ENCODE assay signal across 31 mouse cellular contexts in genomic region chr13:23439901-23440300, GRCm38 (mm10). TPM values are rescaled to one million over a fixed set of nuclear protein-coding genes. Genes with fewer than 3 reads are reported as not detected.
DNase-seq lines count a peak whose midpoint lies in the region; ATAC-seq lines count a peak whose summit lies in the region.
"Had no signal": no experiment of that assay in that cellular context is flagged by ENCODE, and none has a peak within 500 bp of the region (broad histone marks: within the 10 kb centered on the region; RNA-seq: fewer than 3 reads in every experiment).

No protein-coding gene starts in this region.

- H3K4me2 ChIP-seq in heart, embryonic 11.5 days, result no peak overlapping the region
- no peak overlapping the region for H3K4me2 ChIP-seq in neural tube, embryonic 15.5 days
- H3K4me2 ChIP-seq in embryonic facial prominence, embryonic 13.5 days, result no peak overlapping the region
- H3K4me2 ChIP-seq: forebrain, embryonic 12.5 days; forebrain, embryonic 15.5 days; heart, embryonic 13.5 days had no signal

- H3K36me3 ChIP-seq in heart, embryonic 11.5 days (ENCODE audit: control insufficient read depth, insufficient read depth, low read length), result no peaks in the 10 kb centered on the region
- H3K36me3 ChIP-seq in neural tube, embryonic 15.5 days, result no peaks in the 10 kb centered on the region
- H3K36me3 ChIP-seq in embryonic facial prominence, embryonic 13.5 days, result no peaks in the 10 kb centered on the region
- H3K36me3 ChIP-seq: embryonic facial prominence, embryonic 12.5 days; forebrain, embryonic 12.5 days; forebrain, embryonic 15.5 days; G1E; heart, embryonic 13.5 days had no signal

- no peak overlapping the region for H3K9ac ChIP-seq in heart, embryonic 11.5 days (ENCODE audit: low read depth, low read length)
- H3K9ac ChIP-seq in neural tube, embryonic 15.5 days (replicated peaks), result no peak overlapping the region
- H3K9ac ChIP-seq in embryonic facial prominence, embryonic 13.5 days, result no peak overlapping the region
- H3K9ac ChIP-seq: embryonic facial prominence, embryonic 12.5 days; forebrain, embryonic 12.5 days; forebrain, embryonic 15.5 days; heart, embryonic 13.5 days; hindbrain, embryonic 14.5 days had no signal

- H3K4me1 ChIP-seq in heart, embryonic 11.5 days (ENCODE audit: control insufficient read depth, insufficient read depth, low read length), result peaks cover 6% of the 10 kb centered on the region; the same call in 1 of the 2 replicates
- peaks cover 19% of the 10 kb centered on the region for H3K4me1 ChIP-seq in neural tube, embryonic 15.5 days
- peaks cover 13% of the 10 kb centered on the region for H3K4me1 ChIP-seq in embryonic facial prominence, embryonic 13.5 days

- no peak overlapping the region for H3K4me3 ChIP-seq in heart, embryonic 11.5 days (ENCODE audit: low read depth, low read length)
- H3K4me3 ChIP-seq in neural tube, embryonic 15.5 days (replicated peaks), result 0 out of 2 replicates have a peak overlapping the region, but pooled peaks have one; percentile 4
- no peak overlapping the region for H3K4me3 ChIP-seq in embryonic facial prominence, embryonic 13.5 days
- H3K4me3 ChIP-seq: embryonic facial prominence, embryonic 12.5 days; erythroblast, embryonic 14.5 days; forebrain, embryonic 12.5 days; forebrain, embryonic 15.5 days; heart, embryonic 13.5 days had no signal

- no peak for ATAC-seq in heart, embryonic 11.5 days (replicated peaks; ENCODE audit: insufficient number of reproducible peaks, low FRiP score, low TSS enrichment)
- ATAC-seq in neural tube, embryonic 15.5 days (ENCODE audit: low FRiP score), result no peak
- no peak for ATAC-seq in embryonic facial prominence, embryonic 13.5 days (ENCODE audit: insufficient number of reproducible peaks, insufficient read depth, low FRiP score, low TSS enrichment, low read depth)
- ATAC-seq: forebrain, embryonic 15.5 days; hindbrain, postnatal 0 days; intestine, postnatal 0 days; Patski had no signal

- no peaks in the 10 kb centered on the region for H3K27me3 ChIP-seq in heart, embryonic 11.5 days (ENCODE audit: control insufficient read depth, insufficient read depth, low read length)
- no peaks in the 10 kb centered on the region for H3K27me3 ChIP-seq in neural tube, embryonic 15.5 days (replicated peaks)
- H3K27me3 ChIP-seq in embryonic facial prominence, embryonic 13.5 days, result no peaks in the 10 kb centered on the region
- H3K27me3 ChIP-seq: embryonic facial prominence, embryonic 12.5 days; forebrain, embryonic 12.5 days; forebrain, embryonic 15.5 days; heart, embryonic 13.5 days; Patski had no signal

- peak; percentile 82 for DNase-seq in heart, adult 11 months
- DNase-seq in neural tube, embryonic 10.5 days (ENCODE audit: extremely low spot score, low spot score), result no peak
- DNase-seq in R1 (ENCODE audit: low read depth, low spot score), result peak; percentile 82
- DNase-seq in urinary bladder, postnatal 25 days (ENCODE audit: low spot score), result no peak
- DNase-seq in gastrocnemius, postnatal 14 days, result no peak
- DNase-seq: adrenal gland, postnatal 10 days; adrenal gland, postnatal 36 days; cerebellum, adult 18-20 months; cerebellum, adult 9-10 months; cerebellum, postnatal 14 days; gastrocnemius, postnatal 10 days; heart, adult 18-20 months; heart, postnatal 14 days; heart, postnatal 4 days had no signal

- intact Hi-C loops in gastrocnemius, postnatal 14 days (cut with DNase I; ENCODE audit: low total_unique reads), result loop anchor here (10.0 kb wide), 1 partner anchor 1415 kb away; no protein-coding TSS in a partner anchor

- no peaks in the 10 kb centered on the region for H3K9me3 ChIP-seq in heart, embryonic 11.5 days (replicated peaks; ENCODE audit: control insufficient read depth, low read length)
- no peaks in the 10 kb centered on the region for H3K9me3 ChIP-seq in neural tube, embryonic 15.5 days (replicated peaks)
- no peaks in the 10 kb centered on the region for H3K9me3 ChIP-seq in embryonic facial prominence, embryonic 13.5 days
- H3K9me3 ChIP-seq: embryonic facial prominence, embryonic 12.5 days; forebrain, embryonic 12.5 days; forebrain, embryonic 15.5 days; G1E; heart, embryonic 13.5 days had no signal

- no peak overlapping the region for H3K27ac ChIP-seq in heart, embryonic 11.5 days (ENCODE audit: low read depth, low read length)
- H3K27ac ChIP-seq in neural tube, embryonic 15.5 days (replicated peaks), result no peak overlapping the region
- 0 out of 2 replicates have a peak overlapping the region, but pooled peaks have one; percentile 28 for H3K27ac ChIP-seq in embryonic facial prominence, embryonic 13.5 days
- H3K27ac ChIP-seq: embryonic facial prominence, embryonic 12.5 days; forebrain, embryonic 12.5 days; forebrain, embryonic 15.5 days; heart, embryonic 13.5 days; hindbrain, embryonic 14.5 days; hindbrain, postnatal 0 days had no signal

- 64% methylated on average over 10 of the region's 10 CpGs for WGBS in heart, embryonic 11.5 days (ENCODE audit: insufficient replicate concordance)
- 65% methylated on average over 10 of the region's 10 CpGs for WGBS in neural tube, embryonic 15.5 days
- WGBS in embryonic facial prominence, embryonic 13.5 days, result 59% methylated on average over 10 of the region's 10 CpGs

RNA-seq across cellular contexts. Expression of gene Abt1, which starts 16.2 kb away (rescaled TPM):
- 8.9 and 9.8 TPM in 2 replicates for polyA plus RNA-seq in heart, embryonic 11.5 days (2014; fragmentation: Nextera tagmentation; extraction: Ambion mirVana)
- polyA plus RNA-seq in neural tube, embryonic 15.5 days (2015; fragmentation: Nextera tagmentation; extraction: Ambion mirVana), result 9.3 and 10.3 TPM in 2 replicates
- 13.1 and 14.6 TPM in 2 replicates for polyA plus RNA-seq in embryonic facial prominence, embryonic 13.5 days (2015; fragmentation: Nextera tagmentation; extraction: Ambion mirVana)
- 1 to 10 TPM; 4.5 to 4.7 TPM for total RNA-seq in gastrocnemius, postnatal 14 days (2021)

RNA-seq across cellular contexts. Expression of gene Btn1a1, which starts 25.8 kb away (rescaled TPM):
- 0.97 and 1.7 TPM in 2 replicates for polyA plus RNA-seq in heart, embryonic 11.5 days (2014; fragmentation: Nextera tagmentation; extraction: Ambion mirVana)
- 0.15 TPM in 1 of 2 replicates, not detected in the other for polyA plus RNA-seq in neural tube, embryonic 15.5 days (2015; fragmentation: Nextera tagmentation; extraction: Ambion mirVana)
- not detected in 2 replicates for polyA plus RNA-seq in embryonic facial prominence, embryonic 13.5 days (2015; fragmentation: Nextera tagmentation; extraction: Ambion mirVana)
- not detected for total RNA-seq in gastrocnemius, postnatal 14 days (2021)
- total RNA-seq: adrenal gland, postnatal 36 days; gastrocnemius, adult 18-20 months; gastrocnemius, postnatal 10 days; gastrocnemius, postnatal 4 days; heart, adult 18-20 months; heart, postnatal 14 days had no signal
- polyA plus RNA-seq: hindbrain, embryonic 11.5 days; intestine, postnatal 0 days had no signal

RNA-seq across cellular contexts. Expression of gene Btn2a2, which starts 48.8 kb away (rescaled TPM):
- polyA plus RNA-seq in heart, embryonic 11.5 days (2014; fragmentation: Nextera tagmentation; extraction: Ambion mirVana), result 0.59 and 0.80 TPM in 2 replicates
- polyA plus RNA-seq in neural tube, embryonic 15.5 days (2015; fragmentation: Nextera tagmentation; extraction: Ambion mirVana), result 0.14 and 0.22 TPM in 2 replicates
- 1.5 and 1.7 TPM in 2 replicates for polyA plus RNA-seq in embryonic facial prominence, embryonic 13.5 days (2015; fragmentation: Nextera tagmentation; extraction: Ambion mirVana)
- total RNA-seq in gastrocnemius, postnatal 14 days (2021), result not detected
- total RNA-seq: adrenal gland, adult 18-20 months; adrenal gland, postnatal 10 days; adrenal gland, postnatal 36 days; gastrocnemius, adult 18-20 months; heart, adult 18-20 months; heart, postnatal 14 days; heart, postnatal 4 days; hindbrain, postnatal 0 days had no signal
- polyA plus RNA-seq: erythroblast, embryonic 14.5 days; forebrain, embryonic 15.5 days; G1E; intestine, postnatal 0 days had no signal

Comparison
In these comparisons a context has a peak if more than half of its experiments do, and no peak if none do; other contexts are left out.
1. DNase-seq: peak in heart, adult 11 months (single experiment) and R1 (single experiment); none in neural tube, embryonic 10.5 days (single experiment), urinary bladder, postnatal 25 days (single experiment) and gastrocnemius, postnatal 14 days (single experiment).